Mouse (Mus musculus) neural tube, embryonic 13.5 days (tissue): ENCODE measurements around the gene Brdt. TPM values are rescaled to one million over a fixed set of nuclear protein-coding genes. Genes with fewer than 3 reads are reported as not detected.

ENCODE experiments used
- ATAC-seq: fragments of 200-750 bp; cut with Nextera tagmentation; 2 replicates; pipeline ENCODE4 v1.8.0; 2017; ENCODE audit warnings: low read depth, mild to moderate bottlenecking, moderate TSS enrichment, moderate library complexity
- H3K27ac ChIP-seq: fragments of 300-500 bp; sonication (generic); replicated peaks from 2 replicates; pipeline ENCODE4 v1.5.1; 2015; ENCODE audit warnings: moderate library complexity, mild to moderate bottlenecking, inconsistent platforms
- H3K27me3 ChIP-seq: fragments of 300-500 bp; sonication (generic); 2 replicates; pipeline ENCODE4 v1.6.1; 2015; ENCODE audit warnings: mild to moderate bottlenecking, inconsistent platforms
- H3K36me3 ChIP-seq: fragments of 300-500 bp; sonication (generic); 2 replicates; pipeline ENCODE4 v1.6.1; 2015; ENCODE audit warnings: mild to moderate bottlenecking, inconsistent platforms
- H3K4me1 ChIP-seq: fragments of 300-500 bp; sonication (generic); replicated peaks from 2 replicates; pipeline ENCODE4 v1.6.1; 2015; ENCODE audit warnings: inconsistent platforms
- H3K4me2 ChIP-seq: fragments of 300-500 bp; sonication (generic); 2 replicates; pipeline ENCODE4 v1.6.1; 2015; ENCODE audit warnings: inconsistent platforms, mild to moderate bottlenecking, moderate library complexity
- H3K4me3 ChIP-seq: fragments of 300-500 bp; sonication (generic); 2 replicates; pipeline ENCODE4 v1.5.1; 2015; ENCODE audit warnings: mild to moderate bottlenecking, inconsistent platforms
- H3K9ac ChIP-seq: fragments of 300-500 bp; sonication (generic); 2 replicates; pipeline ENCODE4 v1.6.1; 2015; ENCODE audit warnings: moderate library complexity, mild to moderate bottlenecking, inconsistent platforms
- H3K9me3 ChIP-seq: fragments of 300-500 bp; sonication (generic); 2 replicates; pipeline ENCODE4 v1.6.1; 2016; ENCODE audit warnings: inconsistent platforms
- WGBS: fragments of 180-500 bp; shearing (Covaris S2); methylation state at CpG from one replicate; pipeline ENCODE4 v1.1.7; 2015; 5-methylcytosine and 5-hydroxymethylcytosine counted together
- polyA plus RNA-seq: library from polyadenylated mRNA; unstranded; fragments of >200 nt; fragmentation: Nextera tagmentation; extraction: Ambion mirVana; gene quantifications from 2 replicates; pipeline ENCODE4 v1.2.1, GENCODE M21; 2015

Brdt gene
- polyA plus RNA-seq, result 2.6 and 3.0 TPM in 2 replicates

DNA sequence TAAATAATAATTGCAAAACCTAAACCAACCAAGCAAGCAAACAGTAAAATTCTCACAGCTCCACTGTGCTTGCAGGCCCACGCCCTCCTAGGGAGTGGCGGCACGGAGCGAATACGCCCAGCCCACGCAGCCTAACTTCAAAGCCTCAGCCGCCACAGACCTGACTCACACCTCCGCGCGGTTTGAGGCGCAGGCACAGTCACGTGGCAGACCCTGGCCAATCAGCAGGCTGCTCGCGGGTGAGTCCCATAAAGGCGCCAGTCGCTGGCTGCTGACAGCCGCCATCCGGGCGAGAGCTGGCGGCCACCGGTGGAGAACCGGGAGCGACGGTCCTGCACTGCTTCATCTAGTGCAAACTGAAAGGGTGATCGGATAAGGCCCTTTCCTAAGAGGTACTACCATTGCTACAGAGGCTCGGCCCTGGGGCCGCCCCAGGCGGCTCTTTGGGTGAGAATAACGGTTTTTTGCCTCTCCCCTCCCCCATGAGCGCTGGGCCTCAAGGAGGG, at the start of gene Brdt:
Gene Brdt, plus strand, starts transcription at position 244 of the 506 bp plus-strand sequence.
- Histone ChIP-seq H3K27ac (no peak within 1 kb of the TSS), H3K27me3 (no peaks in the 10 kb centered on the region), H3K9me3 (0 out of 2 replicates have a peak, but pooled peaks cover 6% of the 10 kb centered on the region), H3K4me1 (no peaks in the 10 kb centered on the region), H3K36me3 (no peaks in the 10 kb centered on the region), H3K4me2 (no peak within 1 kb of the TSS), H3K4me3 (no peak within 1 kb of the TSS), H3K9ac (no peak within 1 kb of the TSS)
- WGBS, result 91% methylated on average over 30 of the region's 30 CpGs
- ATAC-seq, result no peak

DNA sequence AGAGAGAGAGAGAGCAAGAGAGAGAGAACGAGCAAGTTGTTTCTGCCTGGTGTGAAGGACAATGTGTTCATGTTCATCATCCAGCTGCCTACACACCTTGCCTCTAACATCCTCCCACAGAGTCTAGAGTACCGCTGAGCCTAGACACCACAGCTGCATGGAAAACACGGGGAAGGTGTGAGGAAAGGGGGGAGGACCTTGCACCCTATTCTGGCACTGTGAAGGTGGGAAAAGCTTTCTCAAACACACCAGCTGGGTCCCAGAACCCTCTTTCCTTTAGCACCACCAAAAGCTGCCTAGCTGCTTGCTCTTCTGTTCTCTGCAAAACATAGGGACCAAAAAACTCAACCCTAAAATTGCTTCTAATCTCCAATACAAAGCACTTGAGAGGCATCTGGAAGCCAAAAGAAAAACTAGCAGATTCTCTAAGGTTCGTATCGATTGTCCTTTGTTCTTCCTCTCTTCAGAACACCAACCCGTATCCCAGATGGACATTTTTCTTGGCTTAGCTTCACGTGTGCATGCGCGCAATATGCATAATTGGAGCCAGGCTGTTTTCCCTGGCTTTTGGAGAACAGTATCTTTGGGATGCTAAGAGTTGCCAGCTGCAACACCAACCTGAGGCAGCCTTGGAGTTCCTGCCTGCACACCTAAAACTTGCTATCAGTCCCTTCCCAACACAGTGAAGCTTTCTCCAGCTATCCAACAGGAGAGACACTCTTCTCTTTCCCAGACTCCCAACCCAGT, 48.2 kb upstream of the Brdt start:
- Histone ChIP-seq H3K27me3 (peaks cover under 1% of the 10 kb centered on the region; the same call in 1 of the 2 replicates), H3K27ac (no peak overlapping the region), H3K9ac (no peak overlapping the region), H3K9me3 (no peaks in the 10 kb centered on the region), H3K4me2 (no peak overlapping the region), H3K36me3 (no peaks in the 10 kb centered on the region), H3K4me1 (peaks cover 9% of the 10 kb centered on the region; the same call in 1 of the 2 replicates), H3K4me3 (no peak overlapping the region)
- no peak for ATAC-seq
- 75% methylated on average over 9 of the region's 9 CpGs for WGBS

- Histone ChIP-seq H3K4me2 (no peak overlapping the region), H3K4me1 (peaks cover 17% of the 10 kb centered on the region), H3K9me3 (no peaks in the 10 kb centered on the region), H3K4me3 (no peak overlapping the region), H3K36me3 (no peaks in the 10 kb centered on the region), H3K27ac (no peak overlapping the region), H3K9ac (no peak overlapping the region), H3K27me3 (peaks cover 12% of the 10 kb centered on the region)
- ATAC-seq, result no peak
- 63% methylated on average over 10 of the region's 10 CpGs for WGBS
Measured at GRCm38 (mm10) chr5:107283935-107284524, 46.9 kb upstream of the Brdt start.

GRCm38 (mm10) chr5:107285563-107285962, 45.4 kb upstream of the Brdt start:
- no peak overlapping the region for H3K4me2 ChIP-seq
- H3K9ac ChIP-seq, result no peak overlapping the region
- no peak overlapping the region for H3K4me3 ChIP-seq
- no peak overlapping the region for H3K27ac ChIP-seq
- WGBS, result 88% methylated on average over 6 of the region's 6 CpGs
- no peaks in the 10 kb centered on the region for H3K9me3 ChIP-seq
- peaks cover 26% of the 10 kb centered on the region for H3K4me1 ChIP-seq
- no peak for ATAC-seq
- peaks cover 19% of the 10 kb centered on the region for H3K27me3 ChIP-seq
- no peaks in the 10 kb centered on the region for H3K36me3 ChIP-seq

DNA sequence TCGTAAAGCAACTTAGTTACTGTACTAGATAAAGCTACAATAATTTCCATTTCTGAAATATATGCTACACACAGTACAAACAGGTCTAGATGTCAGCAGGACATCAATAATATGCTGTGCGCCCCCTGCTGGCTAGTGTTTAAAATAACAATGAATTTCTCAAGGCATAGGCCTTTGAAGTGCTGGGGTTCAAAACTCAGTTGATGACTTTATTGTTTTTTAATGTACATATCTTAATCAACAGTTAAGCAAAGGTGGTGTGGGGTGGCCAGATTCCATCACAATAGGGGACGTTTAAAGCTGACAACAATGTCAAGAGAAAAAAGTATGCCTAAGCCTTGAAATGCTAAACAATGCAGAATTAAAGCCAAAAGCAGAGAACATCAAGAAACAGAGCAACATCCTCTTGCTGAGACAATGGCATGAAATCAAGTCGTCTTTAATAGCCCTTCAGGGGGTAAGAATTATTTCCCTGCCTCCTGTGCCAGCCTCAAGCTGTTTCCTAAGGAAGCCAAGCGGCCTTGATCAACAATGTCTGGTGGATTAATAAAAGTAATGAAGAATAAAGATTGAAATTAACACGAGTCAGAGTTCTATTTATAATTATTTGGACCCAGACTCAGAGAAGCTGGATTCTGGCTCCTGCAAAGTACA, 43.6 kb upstream of the Brdt start:
- Histone ChIP-seq H3K4me1 (peaks cover 26% of the 10 kb centered on the region), H3K9ac (no peak overlapping the region), H3K36me3 (no peaks in the 10 kb centered on the region), H3K4me2 (peak overlapping the region; percentile 99), H3K27me3 (peaks cover 32% of the 10 kb centered on the region), H3K27ac (no peak overlapping the region), H3K9me3 (no peaks in the 10 kb centered on the region), H3K4me3 (peak overlapping the region; percentile 61)
- 23% methylated on average over 6 of the region's 6 CpGs for WGBS
- no peak for ATAC-seq

DNA sequence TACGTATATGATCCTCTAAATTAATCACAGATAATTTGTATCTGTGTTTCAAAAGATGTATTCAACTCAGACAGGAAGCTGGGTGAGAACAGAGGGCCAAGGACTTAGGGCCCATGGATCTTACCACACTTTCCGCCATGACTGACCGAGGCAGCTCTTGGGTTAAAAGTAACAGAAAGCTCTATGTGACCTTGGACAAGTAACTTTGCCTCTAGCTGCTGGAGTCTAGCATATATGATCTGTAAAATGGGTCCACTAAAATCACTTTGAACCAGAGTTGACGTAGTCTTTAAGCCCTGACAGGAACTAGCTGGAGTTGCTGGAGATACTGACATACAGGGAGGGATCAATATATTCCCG, 43.1 kb upstream of the Brdt start:
- peak overlapping the region; percentile 80; the same call in 1 of the 2 replicates for H3K9ac ChIP-seq

DNA sequence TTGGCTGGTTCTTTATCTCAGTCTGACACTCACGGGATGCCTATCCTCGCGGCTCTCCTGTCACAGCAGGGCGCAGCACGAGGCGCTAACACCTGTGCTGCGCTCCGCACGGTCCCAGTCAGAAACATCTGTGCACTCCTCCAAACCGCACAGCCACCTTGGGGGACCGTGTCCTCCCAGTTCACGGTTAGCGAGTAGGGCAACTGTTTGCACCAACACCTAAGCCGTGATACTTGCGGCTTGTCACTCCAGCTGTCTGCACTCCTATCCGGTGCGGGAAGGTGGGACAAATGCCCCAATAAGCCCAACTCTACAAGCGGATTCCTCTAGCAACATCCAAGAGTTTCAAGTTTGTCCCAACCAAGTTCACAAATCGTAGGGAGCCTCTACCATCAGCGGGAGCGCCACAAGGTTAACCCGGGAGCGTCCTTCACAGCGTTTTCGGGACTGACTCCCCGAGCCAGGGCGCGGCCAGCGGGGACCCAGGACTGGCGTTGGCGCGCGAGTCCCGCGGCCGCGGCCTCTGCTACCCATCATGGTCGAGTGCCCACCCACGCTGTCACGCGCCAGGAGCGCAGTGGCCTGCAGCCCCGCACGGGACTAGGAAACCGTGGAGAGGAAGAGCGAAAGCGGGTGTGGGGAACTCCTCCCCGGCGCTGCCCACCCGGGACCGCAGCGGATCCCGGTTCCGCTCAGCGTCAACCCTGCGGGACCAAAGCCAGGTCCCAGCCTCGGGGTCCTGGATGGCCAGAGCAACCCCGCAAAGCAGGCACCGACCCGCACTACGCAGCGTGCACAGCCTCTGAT, 42.3 kb upstream of the Brdt start:
- peak overlapping the region; percentile 61 for H3K4me3 ChIP-seq
- H3K4me2 ChIP-seq, result peak overlapping the region; percentile 99
- ATAC-seq, result peak; percentile 55; the same call in 1 of the 2 replicates
- peaks cover 26% of the 10 kb centered on the region for H3K4me1 ChIP-seq
- no peaks in the 10 kb centered on the region for H3K9me3 ChIP-seq
- peaks cover 32% of the 10 kb centered on the region for H3K27me3 ChIP-seq
- peak overlapping the region; percentile 81 for H3K27ac ChIP-seq
- peak overlapping the region; percentile 80 for H3K9ac ChIP-seq
- H3K36me3 ChIP-seq, result no peaks in the 10 kb centered on the region
- WGBS, result under 1% methylated on average over 62 of the region's 62 CpGs

More for the DNA sequence above, 43.1 kb upstream of the Brdt start:
- H3K36me3 ChIP-seq, result no peaks in the 10 kb centered on the region
- ATAC-seq, result no peak
- H3K4me1 ChIP-seq, result peaks cover 26% of the 10 kb centered on the region
- 43% methylated on average over 5 of the region's 5 CpGs for WGBS
- H3K9me3 ChIP-seq, result no peaks in the 10 kb centered on the region
- H3K27ac ChIP-seq, result no peak overlapping the region
- H3K4me2 ChIP-seq, result peak overlapping the region; percentile 99
- peak overlapping the region; percentile 61 for H3K4me3 ChIP-seq
- peaks cover 32% of the 10 kb centered on the region for H3K27me3 ChIP-seq

- H3K9me3 ChIP-seq, result no peaks in the 10 kb centered on the region
- under 1% methylated on average over 50 of the region's 54 CpGs for WGBS
- H3K36me3 ChIP-seq, result no peaks in the 10 kb centered on the region
- peaks cover 32% of the 10 kb centered on the region for H3K27me3 ChIP-seq
- peak within 1 kb of the TSS; percentile 80 for H3K9ac ChIP-seq
- H3K27ac ChIP-seq, result peak within 1 kb of the TSS; percentile 81
- H3K4me3 ChIP-seq, result peak within 1 kb of the TSS; percentile 61
- peak; percentile 95 for ATAC-seq
- H3K4me2 ChIP-seq, result peak within 1 kb of the TSS; percentile 99
- H3K4me1 ChIP-seq, result peaks cover 21% of the 10 kb centered on the region
Measured at GRCm38 (mm10) chr5:107289234-107289764, 41.7 kb upstream of the Brdt start, which contains the start of gene Tgfbr3. Gene Tgfbr3 (minus strand): TSS chr5:107289629.

GRCm38 (mm10) chr5:107289986-107290385, 41.0 kb upstream of the Brdt start:
- peaks cover 32% of the 10 kb centered on the region for H3K27me3 ChIP-seq
- H3K4me1 ChIP-seq, result peaks cover 21% of the 10 kb centered on the region
- H3K36me3 ChIP-seq, result no peaks in the 10 kb centered on the region
- 30% methylated on average over 8 of the region's 8 CpGs for WGBS
- peak overlapping the region; percentile 99 for H3K4me2 ChIP-seq
- H3K9ac ChIP-seq, result peak overlapping the region; percentile 80
- no peaks in the 10 kb centered on the region for H3K9me3 ChIP-seq
- no peak overlapping the region for H3K27ac ChIP-seq
- peak overlapping the region; percentile 61 for H3K4me3 ChIP-seq
- ATAC-seq, result no peak

DNA sequence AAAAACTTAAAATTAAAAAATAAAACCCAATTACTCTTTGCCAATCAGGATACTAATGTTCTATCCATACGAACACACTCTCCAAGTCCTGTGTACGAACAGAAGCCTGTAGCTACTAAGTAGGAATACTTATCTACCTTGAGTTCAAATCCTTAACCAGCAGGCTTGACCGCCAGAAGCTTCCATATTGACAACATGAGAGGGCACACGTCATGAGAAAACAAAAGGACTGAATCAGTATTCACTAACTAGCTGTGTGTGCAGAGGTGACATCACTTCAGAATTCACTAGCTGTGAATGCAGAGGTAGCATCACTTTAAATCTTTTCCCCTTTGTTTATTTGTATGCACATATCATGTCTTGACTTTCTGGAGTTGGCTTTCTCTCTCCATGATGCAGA, 36.9 kb upstream of the Brdt start:
- no peak overlapping the region for H3K27ac ChIP-seq
- 84% methylated on average over 4 of the region's 4 CpGs for WGBS
- no peak for ATAC-seq
- H3K27me3 ChIP-seq, result peaks cover 19% of the 10 kb centered on the region
- H3K4me2 ChIP-seq, result no peak overlapping the region
- H3K9ac ChIP-seq, result no peak overlapping the region
- peaks cover 19% of the 10 kb centered on the region for H3K4me1 ChIP-seq
- no peaks in the 10 kb centered on the region for H3K36me3 ChIP-seq
- no peak overlapping the region for H3K4me3 ChIP-seq
- no peaks in the 10 kb centered on the region for H3K9me3 ChIP-seq

DNA sequence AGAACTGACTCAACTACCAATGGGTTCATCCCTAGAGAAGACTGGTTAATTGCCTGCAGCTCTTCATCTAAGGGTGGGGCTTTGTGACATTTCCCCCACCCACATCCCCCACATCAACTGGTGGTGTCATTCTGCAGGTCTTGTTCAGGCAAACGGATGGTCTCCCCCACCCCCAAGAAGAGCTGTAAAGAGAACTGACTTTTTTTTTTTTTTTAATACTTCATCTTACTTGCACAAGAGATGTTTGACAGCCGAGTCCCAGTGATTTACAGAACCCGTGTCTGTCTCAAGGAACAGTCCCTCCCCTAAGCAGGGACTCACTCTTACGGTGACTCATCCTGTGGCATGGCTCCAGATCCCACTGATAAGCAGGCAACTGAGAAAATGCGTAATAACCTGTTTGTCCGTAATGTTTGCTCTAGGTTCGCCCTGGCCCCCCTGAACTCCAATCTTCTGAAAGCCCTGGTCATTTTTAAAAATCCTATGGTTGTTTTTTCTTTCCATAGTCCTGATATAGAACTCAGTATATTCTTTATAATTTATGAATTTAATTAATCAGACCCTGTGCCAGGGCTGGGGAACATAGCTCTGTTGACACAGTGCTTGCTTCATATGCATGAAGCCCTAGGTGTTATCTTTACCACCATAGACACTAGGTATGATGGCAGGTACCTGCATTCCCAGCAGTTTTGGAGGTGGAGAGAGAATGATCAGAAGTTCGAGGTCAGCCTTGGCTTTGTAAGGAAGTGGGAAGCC, 35.7 kb upstream of the Brdt start:
- H3K27ac ChIP-seq, result no peak overlapping the region
- no peak overlapping the region for H3K4me2 ChIP-seq
- no peak overlapping the region for H3K4me3 ChIP-seq
- H3K4me1 ChIP-seq, result peaks cover 13% of the 10 kb centered on the region
- no peaks in the 10 kb centered on the region for H3K36me3 ChIP-seq
- H3K9me3 ChIP-seq, result no peaks in the 10 kb centered on the region
- WGBS, result 68% methylated on average over 8 of the region's 8 CpGs
- no peak overlapping the region for H3K9ac ChIP-seq
- H3K27me3 ChIP-seq, result peaks cover 16% of the 10 kb centered on the region
- ATAC-seq, result no peak
